Mouse (Mus musculus): ENCODE measurements around the gene Reps2. TPM values are rescaled to one million over a fixed set of nuclear protein-coding genes. Genes with fewer than 3 reads are reported as not detected.

The Reps2 gene
- polyA plus RNA-seq, 1 experiment = 0.05 TPM

- Histone ChIP-seq H3K79me3 (ENCODE audit: low read depth) (no peaks in the 10 kb centered on the region), H3K4me3 (ENCODE audit: insufficient read depth, poor library complexity, severe bottlenecking) (no peak overlapping the region), H3K27me3 (ENCODE audit: control insufficient read depth, insufficient read depth, insufficient read length) (no peaks in the 10 kb centered on the region)
Measured at GRCm38 (mm10) chrX:162642402-162643090, 903 bp downstream of the Reps2 start.

DNA sequence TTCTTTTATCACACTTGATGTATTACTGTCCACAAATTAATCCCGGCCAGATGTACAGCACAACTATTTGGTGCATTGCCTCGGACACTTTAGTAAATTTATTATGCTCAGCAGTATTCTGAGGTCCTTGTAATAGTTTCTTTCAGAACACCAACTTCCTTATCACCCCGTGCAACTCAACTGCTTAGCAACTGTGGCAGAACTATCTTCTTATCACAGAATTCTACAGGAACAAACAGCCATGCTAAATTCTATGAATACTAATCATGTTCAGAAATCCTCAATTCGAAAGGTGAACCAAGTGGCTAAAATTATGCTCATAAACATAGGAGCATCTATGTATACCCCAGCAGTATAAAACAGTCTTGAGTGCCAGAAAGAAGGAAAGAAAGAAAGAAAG lies 1.7 kb downstream of the Reps2 start:
- no peaks in the 10 kb centered on the region for H3K36me3 ChIP-seq (ENCODE audit: control insufficient read depth, insufficient read depth)
- no peaks in the 10 kb centered on the region for H3K79me2 ChIP-seq (ENCODE audit: control insufficient read depth, insufficient read depth)
- no peaks in the 10 kb centered on the region for H3K79me3 ChIP-seq (ENCODE audit: low read depth)
- no peak overlapping the region for H3K4me3 ChIP-seq (ENCODE audit: insufficient read depth, poor library complexity, severe bottlenecking)
- no peak for TF ChIP-seq FOSL1 (IDR thresholded peaks at IDR 0.05; ENCODE audit: insufficient read depth, low read length, poor library complexity, severe bottlenecking)
- TF ChIP-seq MAX (IDR thresholded peaks at IDR 0.05) = no peak
- no peak for TF ChIP-seq MYOD1 (IDR thresholded peaks at IDR 0.05; ENCODE audit: control insufficient read depth, insufficient read length, low read depth)
- no peak for TF ChIP-seq CTCF (IDR thresholded peaks at IDR 0.05; ENCODE audit: control insufficient read depth, insufficient read depth, insufficient read length)
- TF ChIP-seq CEBPB (IDR thresholded peaks at IDR 0.05; ENCODE audit: low read depth) = no peak
- TF ChIP-seq MYOG (IDR thresholded peaks at IDR 0.05; ENCODE audit: control insufficient read depth, extremely low read depth, insufficient read length) = no peak
- TF ChIP-seq USF1 (IDR thresholded peaks at IDR 0.05; ENCODE audit: low read depth) = no peak
- H3K27me3 ChIP-seq (ENCODE audit: control insufficient read depth, insufficient read depth, insufficient read length) = no peaks in the 10 kb centered on the region
- H3ac ChIP-seq (ENCODE audit: control insufficient read depth, insufficient read length, low read depth) = no peak overlapping the region

More at GRCm38 (mm10) chrX:162642402-162643090, 903 bp downstream of the Reps2 start:
- no peaks in the 10 kb centered on the region for H3K79me2 ChIP-seq (ENCODE audit: control insufficient read depth, insufficient read depth)
- TF ChIP-seq FOSL1 (IDR thresholded peaks at IDR 0.05; ENCODE audit: insufficient read depth, low read length, poor library complexity, severe bottlenecking) (no peak), CEBPB (IDR thresholded peaks at IDR 0.05; ENCODE audit: low read depth) (no peak), MYOG (IDR thresholded peaks at IDR 0.05; ENCODE audit: control insufficient read depth, extremely low read depth, insufficient read length) (no peak), CTCF (IDR thresholded peaks at IDR 0.05; ENCODE audit: control insufficient read depth, insufficient read depth, insufficient read length) (no peak), MYOD1 (IDR thresholded peaks at IDR 0.05; ENCODE audit: control insufficient read depth, insufficient read length, low read depth) (no peak)
- no peak overlapping the region for H3ac ChIP-seq (ENCODE audit: control insufficient read depth, insufficient read length, low read depth)
- H3K36me3 ChIP-seq (ENCODE audit: control insufficient read depth, insufficient read depth) = no peaks in the 10 kb centered on the region

- Histone ChIP-seq H3K27me3 (ENCODE audit: control insufficient read depth, insufficient read depth, insufficient read length) (no peaks in the 10 kb centered on the region), H3K36me3 (ENCODE audit: control insufficient read depth, insufficient read depth) (no peaks in the 10 kb centered on the region), H3K79me2 (ENCODE audit: control insufficient read depth, insufficient read depth) (no peaks in the 10 kb centered on the region), H3K4me3 (ENCODE audit: insufficient read depth, poor library complexity, severe bottlenecking) (no peak overlapping the region), H3ac (ENCODE audit: control insufficient read depth, insufficient read length, low read depth) (no peak overlapping the region), H3K79me3 (ENCODE audit: low read depth) (no peaks in the 10 kb centered on the region)
- TF ChIP-seq MYOG (IDR thresholded peaks at IDR 0.05; ENCODE audit: control insufficient read depth, extremely low read depth, insufficient read length) = no peak
Measured at GRCm38 (mm10) chrX:162635159-162635558, 8.3 kb downstream of the Reps2 start.

- no peak overlapping the region for H3K4me3 ChIP-seq (ENCODE audit: insufficient read depth, poor library complexity, severe bottlenecking)
- H3ac ChIP-seq (ENCODE audit: control insufficient read depth, insufficient read length, low read depth) = no peak overlapping the region
- TF ChIP-seq MYOD1 (IDR thresholded peaks at IDR 0.05; ENCODE audit: control insufficient read depth, insufficient read length, low read depth) = no peak
- no peak for TF ChIP-seq CTCF (IDR thresholded peaks at IDR 0.05; ENCODE audit: control insufficient read depth, insufficient read depth, insufficient read length)
- no peak for TF ChIP-seq MYOG (IDR thresholded peaks at IDR 0.05; ENCODE audit: control insufficient read depth, extremely low read depth, insufficient read length)
- no peak for TF ChIP-seq USF1 (IDR thresholded peaks at IDR 0.05; ENCODE audit: low read depth)
- no peak for TF ChIP-seq MAX (IDR thresholded peaks at IDR 0.05)
- H3K36me3 ChIP-seq (ENCODE audit: control insufficient read depth, insufficient read depth) = no peaks in the 10 kb centered on the region
- no peaks in the 10 kb centered on the region for H3K79me3 ChIP-seq (ENCODE audit: low read depth)
- no peaks in the 10 kb centered on the region for H3K27me3 ChIP-seq (ENCODE audit: control insufficient read depth, insufficient read depth, insufficient read length)
- no peaks in the 10 kb centered on the region for H3K79me2 ChIP-seq (ENCODE audit: control insufficient read depth, insufficient read depth)
Measured at GRCm38 (mm10) chrX:162622091-162622437, 21.4 kb downstream of the Reps2 start.

DNA sequence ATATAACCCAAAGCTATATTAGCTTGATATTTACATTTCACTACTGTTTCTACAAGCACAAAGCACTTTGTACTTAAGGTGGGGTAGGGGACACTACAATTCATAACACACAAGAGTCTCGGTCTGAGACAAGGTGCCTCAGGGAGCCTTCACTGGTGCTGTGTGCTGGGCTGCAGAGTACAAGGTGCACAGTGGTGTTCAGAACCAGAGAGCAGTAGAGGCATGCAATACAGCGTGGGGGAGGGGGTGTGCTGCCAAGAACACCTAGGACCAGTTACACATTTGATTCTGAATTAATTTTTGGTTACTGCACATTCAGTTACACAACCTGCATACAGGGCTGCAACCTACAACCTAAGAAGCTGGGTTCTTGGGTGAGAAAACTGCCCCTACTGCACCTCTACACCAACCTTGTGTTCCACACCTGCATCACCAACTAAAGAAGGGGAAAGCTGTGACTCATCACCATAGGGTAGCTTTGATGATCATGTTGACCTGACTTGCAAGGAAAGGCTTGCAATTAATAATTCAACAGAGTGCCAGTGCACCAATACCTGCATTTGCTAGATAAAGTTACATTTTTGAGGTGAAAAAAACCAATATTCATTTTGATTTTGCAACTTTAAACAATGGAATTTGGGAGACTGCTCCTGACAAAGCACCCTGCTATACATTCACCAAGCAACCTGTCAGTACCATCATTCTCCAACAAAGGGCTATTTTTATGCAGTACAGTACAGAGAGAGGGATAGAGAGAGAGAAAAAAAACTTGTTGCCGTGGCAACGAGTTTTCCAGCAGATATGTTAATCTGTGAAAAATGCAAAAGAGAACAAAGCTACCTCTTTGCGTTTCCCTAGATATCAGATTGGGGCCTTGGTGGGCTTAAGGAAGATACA lies 22.0 kb downstream of the Reps2 start:
- no peaks in the 10 kb centered on the region for H3K79me3 ChIP-seq (ENCODE audit: low read depth)
- no peaks in the 10 kb centered on the region for H3K27me3 ChIP-seq (ENCODE audit: control insufficient read depth, insufficient read depth, insufficient read length)
- no peaks in the 10 kb centered on the region for H3K36me3 ChIP-seq (ENCODE audit: control insufficient read depth, insufficient read depth)
- TF ChIP-seq MYOG (IDR thresholded peaks at IDR 0.05; ENCODE audit: control insufficient read depth, extremely low read depth, insufficient read length) (no peak), USF1 (IDR thresholded peaks at IDR 0.05; ENCODE audit: low read depth) (no peak), CEBPB (IDR thresholded peaks at IDR 0.05; ENCODE audit: low read depth) (no peak), CTCF (IDR thresholded peaks at IDR 0.05; ENCODE audit: control insufficient read depth, insufficient read depth, insufficient read length) (no peak), MAX (IDR thresholded peaks at IDR 0.05) (no peak), MYOD1 (IDR thresholded peaks at IDR 0.05; ENCODE audit: control insufficient read depth, insufficient read length, low read depth) (no peak), FOSL1 (IDR thresholded peaks at IDR 0.05; ENCODE audit: insufficient read depth, low read length, poor library complexity, severe bottlenecking) (no peak)
- H3ac ChIP-seq (ENCODE audit: control insufficient read depth, insufficient read length, low read depth) = no peak overlapping the region
- no peaks in the 10 kb centered on the region for H3K79me2 ChIP-seq (ENCODE audit: control insufficient read depth, insufficient read depth)
- no peak overlapping the region for H3K4me3 ChIP-seq (ENCODE audit: insufficient read depth, poor library complexity, severe bottlenecking)

Measured in C2C12 (cell line).